Mouse (Mus musculus): ENCODE results near the gene Gm10256.
"Not testable (repeated sequence)": the region's sequence is repeated elsewhere in the genome, so short reads cannot be mapped to it uniquely, and the experiment has no call there.

The Gm10256 gene

GRCm38 (mm10) chrY:2830380-2830779 lies at the start of gene Gm10256, which contains the start of gene Rbmy:
Gene Gm10256, plus strand, starts transcription at chrY:2830699.
Gene Rbmy, plus strand, starts transcription at chrY:2830680.
- in situ Hi-C loops (cut with MboI): not testable (repeated sequence)

GRCm38 (mm10) chrY:2796105-2796504 lies 34.4 kb upstream of the Gm10256 start, which contains the start of gene Gm4064:
Gene Gm4064, minus strand, starts transcription at chrY:2796205.
- in situ Hi-C loops (cut with MboI): not testable (repeated sequence)

- in situ Hi-C loops (cut with MboI): not testable (repeated sequence)
These were observed 70.2 kb downstream of the Gm10256 start, which contains the start of gene Gm10352 for GRCm38 (mm10) chrY:2900689-2901088. Gene Gm10352, plus strand, starts transcription at chrY:2900989.

Data from mature B cell (primary cell).